Mouse (Mus musculus) frontal cortex, postnatal 14 days (tissue): Measurements from ENCODE around the gene P2rx4.

Source experiments
- DNase-seq, 2 experiments: peaks; one replicate each; pipeline ENCODE4 v3.0.0; 2022; ENCODE audit warnings: low spot score in 2 of 2

The P2rx4 gene

DNA sequence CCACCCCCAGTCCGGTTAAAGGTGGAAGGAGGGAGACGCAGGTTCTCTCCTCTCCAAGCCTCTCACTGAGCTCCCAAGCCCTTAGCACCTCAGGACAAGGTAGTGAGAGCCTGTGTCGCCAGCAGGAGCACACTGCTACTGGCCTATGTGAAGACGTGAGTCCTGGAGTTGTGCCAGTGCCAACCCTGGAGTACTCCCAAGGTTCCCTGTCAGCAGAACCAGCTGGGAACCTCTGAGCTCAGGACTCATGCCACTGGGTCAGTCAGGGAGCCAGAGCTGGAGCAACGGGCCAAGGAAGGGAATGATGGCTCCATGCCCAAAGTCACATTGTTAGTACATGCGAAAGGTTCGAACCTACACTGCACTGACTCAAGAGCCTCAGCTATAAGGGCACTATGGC is 49.3 kb downstream of the P2rx4 start:
- no peak for DNase-seq

DNA sequence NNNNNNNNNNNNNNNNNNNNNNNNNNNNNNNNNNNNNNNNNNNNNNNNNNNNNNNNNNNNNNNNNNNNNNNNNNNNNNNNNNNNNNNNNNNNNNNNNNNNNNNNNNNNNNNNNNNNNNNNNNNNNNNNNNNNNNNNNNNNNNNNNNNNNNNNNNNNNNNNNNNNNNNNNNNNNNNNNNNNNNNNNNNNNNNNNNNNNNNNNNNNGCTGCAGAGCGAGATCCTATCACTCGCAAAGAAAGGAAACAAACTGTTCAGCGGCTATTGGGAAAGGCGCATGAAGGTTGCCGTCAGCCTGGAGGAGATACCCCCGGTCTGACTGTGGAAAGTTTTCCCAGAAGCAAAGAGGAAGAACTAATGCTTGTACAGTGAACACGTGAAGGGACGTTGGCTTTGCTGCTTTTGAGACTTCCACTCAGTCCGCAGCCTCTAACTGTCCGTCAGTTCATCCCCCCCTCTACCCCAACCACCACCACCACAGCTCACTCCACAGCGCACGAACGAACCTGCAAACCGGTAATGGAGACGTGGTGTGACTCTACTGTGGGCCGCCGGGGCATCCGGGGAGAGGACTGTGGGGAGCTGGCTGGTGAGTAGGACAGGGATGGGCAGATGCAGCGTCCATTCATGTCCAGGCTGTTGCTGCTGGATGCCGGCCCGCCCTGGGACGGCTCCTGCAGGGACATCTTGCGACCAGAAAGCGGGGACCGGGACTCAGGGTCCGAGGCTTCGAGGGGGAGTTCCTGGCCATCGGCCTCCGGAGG is 56.1 kb downstream of the P2rx4 start:
- DNase-seq, result no peak

DNA sequence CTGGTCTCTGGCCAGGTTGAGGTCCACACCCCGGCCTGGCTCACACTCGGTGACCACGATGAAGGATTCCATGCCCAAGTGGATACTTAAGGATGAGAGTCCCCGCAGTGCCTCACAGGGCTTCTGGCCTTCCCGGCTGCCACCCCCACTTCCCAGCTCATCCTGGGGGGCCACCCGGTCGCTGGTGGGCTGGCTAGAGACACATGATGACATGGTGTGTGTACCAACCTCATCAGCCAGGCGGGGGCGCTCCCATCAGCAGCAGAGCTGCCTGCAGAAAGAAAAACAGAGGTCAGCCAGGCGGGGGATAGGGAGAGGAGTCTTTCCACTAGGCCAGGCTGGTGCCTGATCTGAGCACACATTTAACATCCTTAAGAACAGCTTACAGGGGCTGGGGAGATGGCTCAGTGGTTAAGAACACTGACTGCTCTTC is 56.7 kb downstream of the P2rx4 start:
- no peak for DNase-seq

DNA sequence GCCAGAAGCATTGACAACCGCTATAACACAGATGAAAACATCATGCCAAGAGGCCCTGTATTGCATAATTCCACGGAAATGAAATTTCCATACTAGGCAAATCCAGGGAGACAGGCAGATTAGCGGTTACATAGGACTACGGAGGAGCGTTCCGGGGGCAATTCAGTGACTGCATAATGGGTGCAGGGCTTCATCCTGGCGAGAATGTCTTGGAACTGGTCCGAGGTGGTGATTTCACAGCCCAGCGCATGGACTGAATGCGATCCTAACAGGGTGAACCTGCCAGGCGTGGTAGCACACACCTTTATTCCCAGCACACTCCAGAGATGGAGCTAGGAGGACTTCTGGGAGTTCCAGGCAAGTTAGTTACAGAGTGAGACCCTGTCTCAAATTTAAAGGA is 59.9 kb downstream of the P2rx4 start:
- no peak for DNase-seq

DNA sequence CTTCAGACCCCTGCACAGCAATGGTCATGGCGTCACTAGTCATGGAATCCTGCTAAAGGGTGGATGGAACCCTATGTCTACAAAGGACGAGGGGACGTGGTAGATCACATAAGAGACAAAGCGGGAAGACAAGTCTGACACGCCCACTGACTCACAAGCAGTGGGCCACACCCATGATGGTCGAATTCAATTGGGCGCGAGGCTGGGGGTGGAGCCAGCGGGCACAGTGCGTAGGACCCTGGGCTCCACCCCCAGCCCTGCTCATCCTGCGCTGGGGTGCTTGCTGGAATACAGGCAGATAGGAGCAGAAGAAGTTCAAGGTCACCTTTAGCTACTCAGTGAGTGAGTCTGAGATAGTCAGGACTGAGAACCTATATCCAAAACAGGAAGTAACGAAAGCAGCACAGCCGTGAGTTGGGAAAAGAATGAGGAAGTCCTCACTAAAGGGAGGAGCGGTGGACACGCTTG is 61.8 kb downstream of the P2rx4 start:
- DNase-seq, result no peak

DNA sequence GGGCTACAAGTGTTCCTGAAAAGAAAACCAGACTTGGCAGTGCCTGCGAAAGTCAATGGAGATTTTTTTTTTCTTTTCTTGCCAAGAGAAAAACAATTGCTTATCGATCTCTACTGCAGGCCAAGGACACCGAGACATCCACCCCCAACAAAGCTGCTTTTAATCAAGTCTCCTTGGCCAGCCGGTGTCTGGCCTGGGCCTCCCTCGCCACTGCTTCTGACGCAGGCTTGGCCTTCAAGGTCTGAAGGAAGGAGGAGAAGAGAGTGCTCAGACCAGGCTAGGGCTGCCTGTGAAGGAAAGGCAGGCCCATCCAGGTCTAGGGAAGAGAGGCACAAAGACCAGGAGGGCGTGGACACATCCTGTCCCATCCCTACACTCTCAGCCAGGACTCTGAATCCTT is 63.0 kb downstream of the P2rx4 start:
- DNase-seq, result no peak

DNA sequence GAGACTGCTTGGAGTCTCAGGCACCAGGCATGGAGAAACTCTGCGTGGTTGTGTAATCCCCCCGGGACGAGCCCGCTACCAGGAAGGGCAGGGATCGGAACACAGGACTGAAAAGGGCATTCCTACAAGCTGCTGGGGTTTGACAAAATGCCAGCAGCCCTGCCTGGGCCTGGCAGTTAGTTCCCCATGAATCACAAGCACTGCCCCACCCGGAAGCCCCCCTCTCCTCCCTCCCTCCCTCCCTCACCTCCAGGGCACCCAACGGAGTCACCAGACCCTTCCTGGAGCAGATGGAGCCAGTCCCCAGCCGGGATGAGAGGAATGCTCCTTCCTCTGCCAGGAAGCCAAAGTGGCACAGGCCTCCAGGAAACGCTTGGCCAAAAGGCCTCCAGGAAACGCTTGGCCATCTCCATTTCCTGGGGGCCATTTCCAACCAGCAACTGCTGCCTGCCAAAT is 63.5 kb downstream of the P2rx4 start:
- DNase-seq, result no peak

DNA sequence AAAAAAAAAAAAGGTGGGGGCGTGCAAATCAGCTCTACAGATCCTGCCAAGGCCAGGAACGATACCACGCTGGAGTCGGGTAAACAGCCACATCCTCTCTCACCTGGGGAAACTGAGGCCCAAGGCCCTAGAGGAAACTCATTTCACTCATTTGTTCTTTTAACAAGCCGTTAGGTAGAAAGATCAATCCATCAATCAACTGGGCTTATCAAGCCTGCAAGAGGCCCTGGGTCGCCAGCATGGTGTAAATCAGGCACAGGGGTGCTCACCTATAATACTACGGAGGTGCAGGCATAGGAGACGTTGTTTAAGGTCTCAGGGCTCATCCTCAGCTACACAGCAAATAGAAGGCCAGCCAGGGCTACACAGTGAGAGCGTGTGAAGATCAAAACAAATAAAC is 64.1 kb downstream of the P2rx4 start:
- no peak for DNase-seq

DNA sequence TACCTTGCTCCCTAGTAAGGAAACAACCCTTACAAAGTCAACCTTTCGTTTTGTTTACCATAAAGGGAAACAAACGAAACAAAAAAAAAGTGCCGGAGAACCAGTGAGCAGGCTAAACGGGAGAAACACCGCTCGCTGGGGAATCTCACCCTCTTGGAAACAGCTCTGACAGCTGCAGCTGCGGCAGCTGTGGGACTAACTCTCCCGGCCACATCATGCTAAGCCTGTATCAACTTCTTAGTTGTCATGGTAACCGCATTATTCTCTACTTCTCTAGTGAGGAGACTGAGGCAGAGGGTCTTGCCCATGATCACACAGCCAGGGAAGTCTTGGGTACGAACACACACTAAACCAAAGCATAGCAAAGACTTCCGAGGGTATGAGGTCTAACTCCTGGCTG is 66.4 kb downstream of the P2rx4 start:
- DNase-seq, result no peak

DNA sequence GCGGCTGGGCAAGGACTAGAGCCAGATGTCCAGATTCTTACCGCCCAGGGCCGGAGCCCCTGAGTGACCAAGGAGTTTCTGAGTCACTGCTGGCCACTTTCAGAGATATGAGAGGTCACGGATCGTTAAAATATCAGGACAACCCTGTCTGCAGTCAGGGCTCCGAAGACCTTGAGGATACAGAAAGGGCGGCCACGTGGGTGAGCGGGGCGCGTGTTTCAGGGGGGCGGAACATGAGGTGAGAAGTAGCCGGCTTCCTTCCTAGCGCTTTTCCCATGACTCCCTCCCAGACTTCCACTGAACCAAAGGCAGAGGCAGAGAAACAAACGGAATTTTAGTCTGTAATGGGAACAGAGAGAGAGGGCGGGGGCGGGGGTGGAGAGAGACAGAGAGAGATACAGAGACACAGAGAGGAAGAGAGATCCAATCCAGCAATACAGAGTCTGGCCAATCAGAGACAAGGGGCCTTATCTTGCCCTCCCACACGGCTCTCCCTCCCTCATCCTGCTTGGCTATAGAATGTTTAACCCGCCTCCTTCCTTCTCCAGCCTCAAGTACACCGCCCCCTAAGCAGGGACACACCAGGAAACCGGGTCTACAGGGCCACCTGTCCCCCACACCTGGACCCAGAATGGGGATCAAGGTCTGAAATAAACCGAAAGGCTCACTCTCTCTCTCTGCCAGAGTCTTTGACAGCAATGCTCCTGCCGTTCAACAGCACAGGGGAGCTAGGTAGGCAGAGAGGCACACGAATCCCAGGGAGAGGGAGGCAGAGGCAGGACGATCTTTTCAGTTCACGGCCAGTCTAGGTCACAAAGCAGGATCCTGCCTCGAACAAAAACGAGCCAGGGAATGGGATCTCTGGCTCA is 67.6 kb downstream of the P2rx4 start:
- no peak for DNase-seq

DNA sequence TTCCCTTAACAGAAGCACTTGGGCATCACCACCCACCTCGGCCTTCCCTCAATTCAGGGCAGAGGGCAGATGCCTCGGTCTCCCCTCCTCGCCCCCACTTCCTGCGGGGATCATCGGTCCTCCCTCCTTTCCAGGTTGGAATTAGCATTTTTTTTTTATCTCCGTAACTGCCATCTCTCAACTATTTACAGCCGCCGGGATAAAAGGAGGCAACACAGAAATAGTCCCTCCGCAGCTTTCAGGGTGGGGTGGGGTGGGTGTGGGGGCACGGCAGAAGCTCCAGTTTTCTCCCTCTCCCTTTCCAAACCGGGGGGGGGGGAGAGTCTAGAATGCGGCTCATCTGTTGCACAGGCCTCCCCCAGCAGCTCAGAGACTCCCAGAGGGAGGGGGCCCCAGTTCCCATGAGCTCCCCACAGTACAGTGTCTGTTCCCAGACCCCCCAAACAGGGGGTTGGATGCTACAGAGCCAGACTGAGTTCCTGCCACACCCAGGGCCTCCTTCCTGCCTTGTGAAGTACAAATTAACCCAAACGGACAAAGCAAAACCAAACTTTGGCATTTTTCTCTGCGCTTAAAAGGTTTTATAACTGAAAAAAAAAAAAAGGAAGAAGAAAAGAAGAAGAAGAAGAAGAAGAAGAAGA is 68.4 kb downstream of the P2rx4 start:
- no peak for DNase-seq

DNA sequence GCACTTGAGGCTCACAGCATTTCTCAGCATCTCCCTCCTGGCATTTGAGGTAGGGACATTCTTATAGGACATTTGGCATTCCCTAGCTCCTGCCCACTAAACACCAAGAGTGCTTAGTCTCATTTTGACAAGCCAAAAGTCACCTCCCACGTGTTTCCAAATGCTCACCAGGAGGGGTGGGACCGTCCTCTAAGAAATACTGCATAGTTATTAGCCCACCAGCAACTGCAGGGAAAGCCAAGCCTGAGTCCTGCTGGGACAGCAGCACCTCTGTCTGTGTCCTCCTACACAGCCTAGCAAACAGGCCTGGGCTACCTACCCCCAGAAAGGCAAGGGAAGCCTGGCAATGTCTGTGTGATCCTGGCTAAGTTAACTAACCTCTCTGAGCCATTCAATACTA is 70.0 kb downstream of the P2rx4 start:
- DNase-seq, result no peak

DNA sequence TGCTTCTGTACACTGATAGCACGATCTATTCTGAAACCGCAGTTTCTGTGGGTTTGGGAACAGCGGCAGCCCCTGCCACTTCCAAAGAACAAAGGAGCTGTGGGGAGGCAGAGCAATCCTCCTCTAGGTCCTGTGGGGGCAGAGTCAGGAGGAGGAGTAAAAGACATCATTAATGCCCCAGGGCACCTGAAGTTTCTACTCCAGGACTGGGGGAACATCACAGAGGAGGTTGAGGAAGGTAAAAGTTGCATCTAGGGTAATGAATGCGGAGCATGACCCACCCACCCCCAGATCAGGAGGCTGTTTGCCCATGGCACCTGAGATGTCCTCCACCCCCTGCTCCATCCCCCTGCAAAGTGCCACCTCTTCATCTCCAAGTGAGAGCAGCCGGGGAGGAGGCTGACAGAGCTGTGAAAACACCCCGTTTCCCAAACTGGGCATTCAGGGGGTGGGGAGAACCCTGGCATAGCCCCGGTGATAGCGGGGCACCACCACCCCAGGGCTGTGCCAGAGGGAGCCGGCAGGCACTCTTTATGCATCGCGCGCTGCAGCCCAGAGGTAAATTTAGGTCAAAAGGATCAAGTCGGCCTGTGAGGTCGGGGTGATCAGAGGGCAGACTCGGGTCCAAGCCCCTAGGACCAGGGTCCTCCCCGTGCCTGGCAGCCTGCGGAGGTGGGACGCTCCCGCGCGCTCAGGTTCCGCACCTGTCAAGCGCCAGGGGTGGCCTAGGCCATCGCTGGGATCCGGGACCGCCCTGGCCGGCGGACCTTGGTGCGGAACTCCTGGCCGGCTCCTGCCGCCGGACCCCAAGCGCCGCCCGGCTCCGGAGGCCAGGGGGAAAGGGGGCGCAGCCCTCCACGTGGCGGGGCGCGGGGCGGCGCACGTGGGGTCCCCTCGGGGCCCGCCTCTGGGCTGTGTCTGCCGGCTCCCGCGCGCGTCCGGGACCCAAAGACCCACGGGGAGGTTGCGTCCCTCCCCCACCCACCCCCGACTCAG is 71.2 kb downstream of the P2rx4 start:
- no peak for DNase-seq
